Mouse (Mus musculus): ENCODE results near the gene Gen1. TPM values are rescaled to one million over a fixed set of nuclear protein-coding genes. Genes with fewer than 3 reads are reported as not detected.

The Gen1 gene
- polyA plus RNA-seq, 1 experiment: 23.9 TPM

DNA sequence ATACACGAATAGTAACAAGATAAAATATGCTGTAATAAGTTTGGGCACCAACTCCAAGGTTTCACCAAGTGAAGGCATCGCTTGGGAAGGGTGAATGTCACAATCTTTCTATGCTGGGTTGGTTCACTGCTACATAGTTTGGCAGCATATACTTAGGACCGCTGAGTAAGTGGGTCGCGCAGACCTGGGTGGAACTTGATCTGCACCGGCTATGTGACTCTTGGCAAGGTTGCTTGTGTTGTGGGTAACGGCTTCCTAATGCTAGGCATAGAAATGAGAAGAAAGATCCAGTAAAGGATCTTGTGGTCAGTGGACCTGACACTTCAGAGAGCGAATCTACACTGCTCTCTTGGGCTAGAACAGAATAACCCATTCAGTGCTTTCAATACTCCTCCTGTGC is 63.1 kb downstream of the Gen1 start:
- no peaks in the 10 kb centered on the region for H3K27me3 ChIP-seq (ENCODE audit: control insufficient read depth, insufficient read depth, low read length, poor library complexity, severe bottlenecking)
- TF ChIP-seq POLR2A (IDR thresholded peaks at IDR 0.05; ENCODE audit: insufficient read depth, low read length) (no peak), CTCF (IDR thresholded peaks at IDR 0.05; ENCODE audit: low read depth, low read length) (no peak), EP300 (IDR thresholded peaks at IDR 0.05; ENCODE audit: insufficient read depth, low read depth, low read length) (no peak)

GRCm38 (mm10) chr12:11200711-11201110 is 64.9 kb downstream of the Gen1 start:
- H3K36me3 ChIP-seq (ENCODE audit: control insufficient read depth, insufficient read depth, low read length, poor library complexity, severe bottlenecking): no peaks in the 10 kb centered on the region
- peaks cover 1% of the 10 kb centered on the region for H3K4me1 ChIP-seq (ENCODE audit: control insufficient read depth, insufficient read depth, low read length)
- H3K9ac ChIP-seq (ENCODE audit: low read depth, poor library complexity, severe bottlenecking): no peak overlapping the region
- TF ChIP-seq EP300 (IDR thresholded peaks at IDR 0.05; ENCODE audit: insufficient read depth, low read depth, low read length) (no peak), CTCF (IDR thresholded peaks at IDR 0.05; ENCODE audit: low read depth, low read length) (no peak), POLR2A (IDR thresholded peaks at IDR 0.05; ENCODE audit: insufficient read depth, low read length) (no peak)
- H3K4me3 ChIP-seq (ENCODE audit: low read depth, low read length): no peak overlapping the region
- no peak overlapping the region for H3K27ac ChIP-seq (ENCODE audit: insufficient read depth, low read length)
- H3K9me3 ChIP-seq (replicated peaks; ENCODE audit: control insufficient read depth, insufficient read depth, low read length, poor library complexity, severe bottlenecking): no peaks in the 10 kb centered on the region
- H3K27me3 ChIP-seq (ENCODE audit: control insufficient read depth, insufficient read depth, low read length, poor library complexity, severe bottlenecking): no peaks in the 10 kb centered on the region

More for the DNA sequence above, 63.1 kb downstream of the Gen1 start:
- H3K36me3 ChIP-seq (ENCODE audit: control insufficient read depth, insufficient read depth, low read length, poor library complexity, severe bottlenecking): no peaks in the 10 kb centered on the region
- no peaks in the 10 kb centered on the region for H3K4me1 ChIP-seq (ENCODE audit: control insufficient read depth, insufficient read depth, low read length)
- no peak overlapping the region for H3K27ac ChIP-seq (ENCODE audit: insufficient read depth, low read length)
- H3K9me3 ChIP-seq (replicated peaks; ENCODE audit: control insufficient read depth, insufficient read depth, low read length, poor library complexity, severe bottlenecking): no peaks in the 10 kb centered on the region
- H3K9ac ChIP-seq (ENCODE audit: low read depth, poor library complexity, severe bottlenecking): no peak overlapping the region
- no peak overlapping the region for H3K4me3 ChIP-seq (ENCODE audit: low read depth, low read length)

- no peaks in the 10 kb centered on the region for H3K36me3 ChIP-seq (ENCODE audit: control insufficient read depth, insufficient read depth, low read length, poor library complexity, severe bottlenecking)
- no peak overlapping the region for H3K9ac ChIP-seq (ENCODE audit: low read depth, poor library complexity, severe bottlenecking)
- TF ChIP-seq EP300 (IDR thresholded peaks at IDR 0.05; ENCODE audit: insufficient read depth, low read depth, low read length): no peak
- TF ChIP-seq POLR2A (IDR thresholded peaks at IDR 0.05; ENCODE audit: insufficient read depth, low read length): no peak
- TF ChIP-seq CTCF (IDR thresholded peaks at IDR 0.05; ENCODE audit: low read depth, low read length): no peak
- H3K4me3 ChIP-seq (ENCODE audit: low read depth, low read length): no peak overlapping the region
- peaks cover 1% of the 10 kb centered on the region for H3K4me1 ChIP-seq (ENCODE audit: control insufficient read depth, insufficient read depth, low read length)
- no peaks in the 10 kb centered on the region for H3K9me3 ChIP-seq (replicated peaks; ENCODE audit: control insufficient read depth, insufficient read depth, low read length, poor library complexity, severe bottlenecking)
- no peak overlapping the region for H3K27ac ChIP-seq (ENCODE audit: insufficient read depth, low read length)
- H3K27me3 ChIP-seq (ENCODE audit: control insufficient read depth, insufficient read depth, low read length, poor library complexity, severe bottlenecking): no peaks in the 10 kb centered on the region
Observed at GRCm38 (mm10) chr12:11198551-11198950, 67.0 kb downstream of the Gen1 start.

DNA sequence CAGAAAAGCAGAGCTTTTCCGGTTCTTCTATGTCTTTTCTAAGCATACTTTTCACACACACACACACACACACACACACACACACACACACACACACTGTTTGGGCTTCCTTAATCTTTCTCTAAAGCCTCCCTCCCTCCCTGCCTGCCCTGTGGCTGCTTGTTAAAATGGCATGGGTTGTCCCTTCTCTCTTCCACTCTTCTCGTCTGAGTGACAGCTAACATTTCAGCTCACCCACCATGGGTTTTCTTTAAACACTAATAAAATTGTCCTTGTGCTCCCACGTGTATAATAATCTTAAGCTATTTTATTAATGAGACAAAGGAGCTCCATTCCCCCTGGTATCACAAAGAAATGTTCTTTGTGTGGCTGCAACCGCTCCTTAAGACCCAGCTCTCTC is 67.6 kb downstream of the Gen1 start:
- H3K9me3 ChIP-seq (replicated peaks; ENCODE audit: control insufficient read depth, insufficient read depth, low read length, poor library complexity, severe bottlenecking): no peaks in the 10 kb centered on the region
- no peaks in the 10 kb centered on the region for H3K36me3 ChIP-seq (ENCODE audit: control insufficient read depth, insufficient read depth, low read length, poor library complexity, severe bottlenecking)
- no peak overlapping the region for H3K9ac ChIP-seq (ENCODE audit: low read depth, poor library complexity, severe bottlenecking)
- TF ChIP-seq POLR2A (IDR thresholded peaks at IDR 0.05; ENCODE audit: insufficient read depth, low read length) (no peak), CTCF (IDR thresholded peaks at IDR 0.05; ENCODE audit: low read depth, low read length) (no peak), EP300 (IDR thresholded peaks at IDR 0.05; ENCODE audit: insufficient read depth, low read depth, low read length) (no peak)
- no peak overlapping the region for H3K27ac ChIP-seq (ENCODE audit: insufficient read depth, low read length)
- H3K4me1 ChIP-seq (ENCODE audit: control insufficient read depth, insufficient read depth, low read length): peaks cover 1% of the 10 kb centered on the region
- H3K4me3 ChIP-seq (ENCODE audit: low read depth, low read length): no peak overlapping the region
- H3K27me3 ChIP-seq (ENCODE audit: control insufficient read depth, insufficient read depth, low read length, poor library complexity, severe bottlenecking): no peaks in the 10 kb centered on the region

GRCm38 (mm10) chr12:11196830-11197229 is 68.8 kb downstream of the Gen1 start:
- no peaks in the 10 kb centered on the region for H3K27me3 ChIP-seq (ENCODE audit: control insufficient read depth, insufficient read depth, low read length, poor library complexity, severe bottlenecking)
- no peak overlapping the region for H3K9ac ChIP-seq (ENCODE audit: low read depth, poor library complexity, severe bottlenecking)
- H3K9me3 ChIP-seq (replicated peaks; ENCODE audit: control insufficient read depth, insufficient read depth, low read length, poor library complexity, severe bottlenecking): no peaks in the 10 kb centered on the region
- no peak overlapping the region for H3K27ac ChIP-seq (ENCODE audit: insufficient read depth, low read length)
- no peak for TF ChIP-seq EP300 (IDR thresholded peaks at IDR 0.05; ENCODE audit: insufficient read depth, low read depth, low read length)
- no peak for TF ChIP-seq POLR2A (IDR thresholded peaks at IDR 0.05; ENCODE audit: insufficient read depth, low read length)
- TF ChIP-seq CTCF (IDR thresholded peaks at IDR 0.05; ENCODE audit: low read depth, low read length): no peak
- no peaks in the 10 kb centered on the region for H3K36me3 ChIP-seq (ENCODE audit: control insufficient read depth, insufficient read depth, low read length, poor library complexity, severe bottlenecking)
- peaks cover 1% of the 10 kb centered on the region for H3K4me1 ChIP-seq (ENCODE audit: control insufficient read depth, insufficient read depth, low read length)
- no peak overlapping the region for H3K4me3 ChIP-seq (ENCODE audit: low read depth, low read length)

- TF ChIP-seq CTCF (IDR thresholded peaks at IDR 0.05; ENCODE audit: low read depth, low read length): peak; percentile 82
- TF ChIP-seq EP300 (IDR thresholded peaks at IDR 0.05; ENCODE audit: insufficient read depth, low read depth, low read length): no peak
- no peak for TF ChIP-seq POLR2A (IDR thresholded peaks at IDR 0.05; ENCODE audit: insufficient read depth, low read length)
- no peaks in the 10 kb centered on the region for H3K36me3 ChIP-seq (ENCODE audit: control insufficient read depth, insufficient read depth, low read length, poor library complexity, severe bottlenecking)
- H3K4me1 ChIP-seq (ENCODE audit: control insufficient read depth, insufficient read depth, low read length): peaks cover 1% of the 10 kb centered on the region
- no peak overlapping the region for H3K27ac ChIP-seq (ENCODE audit: insufficient read depth, low read length)
- no peak overlapping the region for H3K4me3 ChIP-seq (ENCODE audit: low read depth, low read length)
- H3K9me3 ChIP-seq (replicated peaks; ENCODE audit: control insufficient read depth, insufficient read depth, low read length, poor library complexity, severe bottlenecking): no peaks in the 10 kb centered on the region
- no peaks in the 10 kb centered on the region for H3K27me3 ChIP-seq (ENCODE audit: control insufficient read depth, insufficient read depth, low read length, poor library complexity, severe bottlenecking)
- H3K9ac ChIP-seq (ENCODE audit: low read depth, poor library complexity, severe bottlenecking): no peak overlapping the region
Observed at GRCm38 (mm10) chr12:11196142-11196597, 69.4 kb downstream of the Gen1 start.

All from ES-Bruce4 (cell line).